Mouse (Mus musculus) liver, adult 10 weeks (tissue): ENCODE measurements around the gene Olfr357. TPM values are rescaled to one million over a fixed set of nuclear protein-coding genes. Genes with fewer than 3 reads are reported as not detected.

Source experiments
- polyA plus RNA-seq: library from polyadenylated mRNA; stranded (reverse); fragments of 350-450 nt; fragmentation: Illumina TruSeq; extraction: RNeasy Lipid Tissue Mini Kit (QIAGEN cat#74804); gene quantifications from one replicate; pipeline ENCODE4 v1.2.3, GENCODE M21; 2014; ENCODE audit warnings: low read depth, low replicate concordance

Gene Olfr357
- not detected for polyA plus RNA-seq

GRCm38 (mm10) chr2:36993527-36993926 lies at the start of gene Olfr357:
Gene Olfr357, plus strand, starts transcription at chr2:36993827.

GRCm38 (mm10) chr2:37009235-37009634 lies 15.6 kb downstream of the Olfr357 start, which contains the start of gene Olfr358:
Gene Olfr358, minus strand, starts transcription at chr2:37009335.

Other genes starting within 250 kb of the Olfr357 start
- gene Olfr348, start 209.6 kb upstream of the Olfr357 start, polyA plus RNA-seq: not detected
- not detected for gene Olfr50, start 203.3 kb upstream of the Olfr357 start, polyA plus RNA-seq
- gene Olfr3, start 176.8 kb upstream of the Olfr357 start, polyA plus RNA-seq: not detected
- gene Olfr350, start 147.5 kb upstream of the Olfr357 start, polyA plus RNA-seq: not detected
- gene Olfr351, start 131.2 kb upstream of the Olfr357 start, polyA plus RNA-seq: not detected
- gene Olfr352, start 125.4 kb upstream of the Olfr357 start, polyA plus RNA-seq: not detected
- gene Olfr353, start 100.9 kb upstream of the Olfr357 start, polyA plus RNA-seq: not detected
- not detected for gene Olfr354, start 88.1 kb upstream of the Olfr357 start, polyA plus RNA-seq
- gene Olfr355, start 64.9 kb upstream of the Olfr357 start, polyA plus RNA-seq: not detected
- not detected for gene Olfr356, start 56.7 kb upstream of the Olfr357 start, polyA plus RNA-seq
- not detected for gene Olfr358, start 15.5 kb downstream of the Olfr357 start, polyA plus RNA-seq
- gene Olfr360, start 71.9 kb downstream of the Olfr357 start, polyA plus RNA-seq: not detected
- gene Olfr361, start 95.5 kb downstream of the Olfr357 start, polyA plus RNA-seq: not detected
- gene Olfr362, start 124.1 kb downstream of the Olfr357 start, polyA plus RNA-seq: not detected
- not detected for gene Olfr364-ps1, start 145.5 kb downstream of the Olfr357 start, polyA plus RNA-seq
- not detected for gene Olfr365, start 194.4 kb downstream of the Olfr357 start, polyA plus RNA-seq
- not detected for gene Olfr366, start 217.7 kb downstream of the Olfr357 start, polyA plus RNA-seq